In genomic region chr1:134120179-134120578, GRCm38 (mm10) we compare ENCODE assay signal across 9 mouse cellular contexts. TPM values are rescaled to one million over a fixed set of nuclear protein-coding genes. Genes with fewer than 3 reads are reported as not detected.
DNase-seq lines count a peak whose midpoint lies in the region; ATAC-seq lines count a peak whose summit lies in the region.
"Had no signal": no experiment of that assay in that cellular context is flagged by ENCODE, and none has a peak within 500 bp of the region (broad histone marks: within the 10 kb centered on the region; RNA-seq: fewer than 3 reads in every experiment).

No protein-coding gene starts in this region.

- ATAC-seq in forebrain, embryonic 12.5 days (ENCODE audit: low FRiP score), result peak; percentile 73
- peak; percentile 80 to 81 for ATAC-seq in hematopoietic stem cell, adult 5-6 weeks (replicated peaks in 1 of 2; ENCODE audit: insufficient read depth in 1 of 2, low FRiP score in 2 of 2, low TSS enrichment in 1 of 2, low read depth in 1 of 2, poor library complexity in 2 of 2, severe bottlenecking in 2 of 2)
- ATAC-seq in megakaryocyte progenitor cell, adult 5-6 weeks (replicated peaks; ENCODE audit: poor library complexity), result peak; percentile 87

- no peak overlapping the region for H3K4me2 ChIP-seq in forebrain, embryonic 12.5 days

- DNase-seq in MN1 (ENCODE audit: low spot score), result peak; percentile 81
- peak; percentile 63 for DNase-seq in c-Kit-positive CD71-positive TER-119-positive erythroid progenitor cells, embryonic 14.5 days (ENCODE audit: low spot score)
- DNase-seq in layer of hippocampus, postnatal 36 days, result peak; percentile 90 to 93
- peak; percentile 93 for DNase-seq in right cerebral cortex, postnatal 14 days
- peak; percentile 68 to 76 for DNase-seq in urinary bladder, postnatal 36 days (ENCODE audit: low spot score in 2 of 2)

- no peaks in the 10 kb centered on the region for H3K36me3 ChIP-seq in forebrain, embryonic 12.5 days (replicated peaks)

- H3K9ac ChIP-seq in forebrain, embryonic 12.5 days, result no peak overlapping the region

- 7% methylated on average over 5 of the region's 5 CpGs for WGBS in forebrain, embryonic 12.5 days

- no peak overlapping the region for H3K27ac ChIP-seq in forebrain, embryonic 12.5 days

- H3K27me3 ChIP-seq in forebrain, embryonic 12.5 days, result no peaks in the 10 kb centered on the region

- no peak overlapping the region for H3K4me3 ChIP-seq in forebrain, embryonic 12.5 days (replicated peaks)
- H3K4me3 ChIP-seq: megakaryocyte, embryonic 14.5 days had no signal

- peaks cover 5% of the 10 kb centered on the region; the same call in 1 of the 2 replicates for H3K4me1 ChIP-seq in forebrain, embryonic 12.5 days

- H3K9me3 ChIP-seq in forebrain, embryonic 12.5 days, result 0 out of 2 replicates have a peak, but pooled peaks cover 5% of the 10 kb centered on the region

RNA-seq across cellular contexts. Expression of gene Chit1, which starts 9.1 kb away (rescaled TPM):
- not detected in 2 replicates for polyA plus RNA-seq in forebrain, embryonic 12.5 days (2016; fragmentation: Nextera tagmentation; extraction: Ambion mirVana)
- 0.25 TPM in 1 of 2 replicates, not detected in the other for total RNA-seq in hematopoietic stem cell, adult 5-6 weeks (2017)
- total RNA-seq in layer of hippocampus, postnatal 36 days (2021), result not detected
- 1.3 and 2.3 TPM in 2 replicates for total RNA-seq in megakaryocyte progenitor cell, adult 5-6 weeks (2015)
- total RNA-seq in megakaryocyte progenitor cell, adult 5-6 weeks (2017), result 0.74 and 1.8 TPM in 2 replicates

RNA-seq across cellular contexts. Expression of gene Btg2, which starts 41.3 kb away (rescaled TPM):
- 128 and 135 TPM in 2 replicates for polyA plus RNA-seq in forebrain, embryonic 12.5 days (2016; fragmentation: Nextera tagmentation; extraction: Ambion mirVana)
- 141 and 174 TPM in 2 replicates for total RNA-seq in hematopoietic stem cell, adult 5-6 weeks (2017)
- total RNA-seq in layer of hippocampus, postnatal 36 days (2021), result 10 to 100 TPM; 18.7 to 18.9 TPM
- 14.2 and 22.2 TPM in 2 replicates for total RNA-seq in megakaryocyte progenitor cell, adult 5-6 weeks (2015)
- total RNA-seq in megakaryocyte progenitor cell, adult 5-6 weeks (2017), result 38.7 and 47.8 TPM in 2 replicates
